Mouse (Mus musculus) frontal cortex, adult 2 months (tissue): ENCODE results near the gene Spns2. TPM values are rescaled to one million over a fixed set of nuclear protein-coding genes. Genes with fewer than 3 reads are reported as not detected.
"Not testable (repeated sequence)": the region's sequence is repeated elsewhere in the genome, so short reads cannot be mapped to it uniquely, and the experiment has no call there.

Experiments used
- DNase-seq, 2 experiments: peaks; one replicate each; pipeline ENCODE4 v3.0.0; 2022; ENCODE audit warnings: low spot score in 1 of 2; ENCODE audit errors: extremely low spot score in 1 of 2
- polyA plus RNA-seq: library from polyadenylated mRNA; depleted of rRNA; stranded (reverse); fragments of >200 nt; gene quantifications from 2 replicates; pipeline ENCODE4 v1.2.3, GENCODE M21; 2012

Spns2 gene
- polyA plus RNA-seq, 1 experiment, result 47.0 TPM

DNA sequence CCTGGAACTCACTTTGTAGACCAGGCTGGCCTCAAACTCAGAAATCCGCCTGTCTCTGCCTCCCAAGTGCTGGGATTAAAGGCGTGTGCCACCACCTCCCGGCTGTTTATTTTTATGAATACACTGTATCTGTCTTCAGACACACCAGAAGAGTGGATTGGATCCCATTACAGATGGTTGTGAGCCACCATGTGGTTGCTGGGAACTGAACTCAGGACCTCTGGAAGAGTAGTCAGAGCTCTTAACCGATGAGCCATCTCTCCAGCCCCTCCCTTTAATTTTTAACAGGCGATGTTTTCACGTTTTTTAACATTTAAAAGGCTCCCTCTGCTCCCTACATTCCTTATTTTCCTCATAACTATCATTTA lies 49.1 kb downstream of the Spns2 start:
- DNase-seq, result peak in 1 of 2 experiments; percentile 27

DNA sequence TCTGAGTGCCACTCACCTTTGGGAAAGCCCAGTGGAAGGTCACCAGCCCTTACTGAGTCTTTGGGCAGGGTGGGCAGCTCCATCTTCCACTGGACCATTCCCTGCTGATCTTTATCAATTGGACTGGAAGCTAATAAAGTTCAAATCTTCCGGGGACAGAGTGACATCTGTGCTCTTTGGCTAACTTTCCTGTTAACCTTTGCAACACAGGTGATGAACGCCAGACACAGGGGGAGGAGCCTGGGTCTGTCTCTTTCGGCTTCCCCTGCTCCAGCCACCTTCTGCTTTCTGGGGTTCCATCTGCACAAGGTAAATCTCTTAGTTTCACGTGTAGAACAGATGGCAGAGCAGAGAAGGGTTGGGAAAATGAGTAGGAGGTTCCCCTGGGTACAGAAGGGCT lies 51.3 kb downstream of the Spns2 start:
- no peak for DNase-seq

DNA sequence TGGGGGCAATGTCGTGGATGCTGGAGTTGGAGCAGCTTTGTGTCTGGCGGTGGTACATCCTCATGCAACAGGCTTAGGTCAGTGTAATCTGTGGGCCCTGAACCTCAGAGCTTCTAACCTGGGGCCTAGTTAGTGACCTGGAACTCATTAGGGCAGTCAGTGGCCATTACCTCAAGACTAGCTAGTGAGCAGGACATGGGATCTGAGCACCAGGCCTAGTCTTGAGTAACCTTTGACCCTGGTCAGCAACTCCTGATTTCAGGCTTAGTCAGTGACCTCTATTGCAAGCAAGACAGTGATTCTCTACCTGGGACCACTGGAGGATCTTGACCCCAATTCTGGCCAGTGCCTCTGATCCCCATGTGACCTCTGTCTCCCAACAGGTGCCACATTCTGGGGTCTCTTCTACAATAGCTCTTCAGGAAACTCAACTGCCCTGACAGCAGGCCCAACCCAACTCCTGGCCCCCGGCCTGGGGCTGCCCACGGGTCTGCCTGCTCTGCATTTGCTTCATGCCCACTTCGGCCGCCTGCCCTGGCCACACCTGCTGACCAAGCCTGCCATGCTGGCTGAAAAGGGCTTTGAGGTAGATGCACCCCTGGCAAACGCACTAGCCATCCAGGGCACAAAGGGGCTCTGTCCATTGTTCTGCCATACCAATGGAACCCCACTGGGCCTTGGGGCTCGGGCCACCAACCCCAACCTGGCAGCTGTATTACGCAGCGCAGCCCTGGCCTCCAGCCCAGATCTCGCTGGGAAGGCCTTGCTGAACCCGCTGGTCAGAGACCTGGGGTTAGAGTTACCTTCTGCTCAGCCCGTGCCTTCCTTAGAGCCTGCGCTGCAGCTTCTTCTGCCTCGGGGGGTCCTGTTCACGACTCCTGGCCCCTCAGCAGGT lies 52.7 kb downstream of the Spns2 start:
- DNase-seq, result peak in 1 of 2 experiments; percentile 39

DNA sequence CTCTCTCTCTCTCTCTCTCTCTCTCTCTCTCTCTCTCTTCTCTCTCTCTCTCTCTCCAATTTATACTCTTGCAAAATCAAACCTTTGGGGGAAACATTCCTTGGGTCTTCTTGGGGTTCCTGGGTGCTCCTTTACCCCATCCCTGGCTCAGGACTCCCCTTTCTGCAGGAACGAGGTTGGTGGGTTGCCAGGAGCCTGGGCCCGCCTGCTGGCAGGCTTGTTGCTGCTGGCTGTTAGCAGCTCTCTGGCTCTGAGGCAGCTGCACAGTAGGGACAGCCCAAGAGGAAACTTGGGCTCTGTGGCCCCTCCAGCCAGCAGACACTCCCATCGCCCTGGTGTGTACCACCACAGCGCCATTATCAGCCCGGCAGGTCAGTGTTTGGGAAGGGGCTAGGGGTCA lies 53.4 kb downstream of the Spns2 start:
- DNase-seq, result no peak

DNA sequence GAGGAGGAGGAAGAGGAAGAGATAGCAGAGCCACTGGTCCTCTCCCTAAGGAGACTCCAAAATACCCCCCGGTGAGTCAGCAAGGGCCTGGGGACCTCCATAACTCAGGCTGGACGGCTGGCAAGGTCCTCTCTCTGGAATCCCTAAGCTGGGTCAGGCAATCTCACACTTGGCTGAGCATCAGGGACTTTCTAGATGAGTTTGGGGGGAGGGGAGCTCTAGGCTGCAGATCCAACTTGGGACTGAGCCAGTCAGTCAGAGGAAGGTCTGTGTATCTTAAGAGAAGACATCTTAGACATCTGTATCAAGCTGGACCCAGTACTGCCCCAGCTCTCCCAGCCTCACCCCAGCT lies 54.0 kb downstream of the Spns2 start:
- DNase-seq, result no peak

DNA sequence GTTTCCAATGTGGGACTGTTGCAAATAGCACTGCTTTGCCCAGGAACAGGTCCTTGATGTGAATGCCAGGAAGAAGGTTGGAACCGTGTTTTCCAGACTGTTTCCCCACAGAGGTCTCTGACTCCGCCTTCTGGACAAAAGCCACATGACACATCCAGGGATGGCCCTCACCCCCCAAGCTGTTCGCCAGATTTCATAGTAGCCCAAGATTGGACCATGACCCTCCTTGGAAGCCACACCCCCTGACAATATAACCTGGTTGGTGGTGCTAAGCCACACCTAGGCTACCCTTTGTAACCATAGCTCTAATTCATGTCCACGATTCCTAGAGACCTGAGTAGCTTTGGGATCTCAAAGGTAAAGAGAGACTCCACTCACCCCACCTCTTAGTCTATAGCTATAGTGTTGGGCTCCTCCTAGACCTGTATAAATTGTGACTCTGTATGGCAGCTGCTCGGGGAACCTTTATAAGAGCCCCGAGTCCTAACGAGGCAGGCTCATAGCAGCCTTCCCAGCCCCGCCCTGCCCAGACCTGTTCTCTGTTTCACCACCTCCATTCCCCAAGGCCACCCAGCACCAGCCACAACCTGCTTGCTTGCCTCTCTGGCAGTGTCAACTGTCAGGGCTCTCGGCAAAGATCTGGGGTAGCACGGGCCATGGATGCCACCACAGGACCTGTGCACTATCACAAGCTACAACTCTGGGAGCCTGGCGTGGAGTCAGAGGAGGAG lies 54.6 kb downstream of the Spns2 start, which contains the start of gene Ggt6:
Gene Ggt6, plus strand, starts transcription at position 564 of the 731 bp plus-strand sequence.
- DNase-seq, result no peak

DNA sequence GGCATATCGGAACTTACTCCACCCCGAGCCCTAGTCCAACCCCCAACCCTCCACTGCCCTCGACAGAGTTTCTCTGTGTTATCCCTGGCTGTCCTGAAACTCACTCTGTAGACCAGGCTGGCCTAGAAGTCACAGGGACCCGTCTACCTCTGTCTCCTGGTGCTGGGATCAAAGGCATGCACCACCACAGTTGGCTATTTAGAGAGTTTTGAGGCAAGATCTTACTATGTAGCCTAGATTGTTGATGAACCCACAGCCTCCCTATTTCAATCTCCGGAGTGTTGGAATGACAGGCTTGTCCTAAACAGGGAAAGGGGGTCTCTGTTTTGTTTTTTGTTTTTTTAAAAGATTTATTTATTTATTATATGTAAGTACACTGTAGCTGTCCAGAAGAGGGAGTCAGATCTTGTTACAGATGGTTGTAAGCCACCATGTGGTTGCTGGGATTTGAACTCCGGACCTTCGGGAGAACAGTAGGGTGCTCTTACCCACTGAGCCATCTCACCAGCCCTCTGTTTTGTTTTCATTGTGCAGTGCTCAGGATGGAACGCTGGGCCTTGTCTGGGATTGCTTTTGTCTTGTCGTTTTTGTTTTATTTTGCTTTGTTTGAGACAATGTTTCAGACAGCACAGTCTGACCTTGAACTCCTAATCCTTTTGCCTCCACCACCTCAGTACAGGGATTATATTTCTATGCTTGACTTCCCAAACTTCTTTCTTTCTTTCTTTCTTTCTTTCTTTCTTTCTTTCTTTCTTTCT lies 59.2 kb downstream of the Spns2 start:
- not testable (repeated sequence) for DNase-seq

DNA sequence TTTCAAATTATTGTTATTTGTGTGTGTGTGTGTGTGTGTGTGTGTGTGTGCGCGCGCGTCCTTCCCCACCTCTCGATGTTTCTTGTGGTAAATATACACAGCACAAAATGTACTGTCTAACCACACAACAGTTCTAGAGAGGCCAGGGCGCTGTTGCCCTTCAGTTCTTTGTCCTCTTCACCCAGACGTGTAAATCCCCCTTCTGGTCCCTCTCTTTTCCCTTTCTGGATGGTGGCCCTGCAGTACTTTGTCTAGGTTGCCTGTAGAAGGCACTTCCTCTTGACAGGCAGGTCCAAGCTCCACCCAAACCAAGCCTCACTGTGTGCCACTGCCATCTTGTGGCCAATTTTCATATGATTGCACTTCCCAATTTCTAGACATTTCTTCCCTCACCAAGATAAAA lies 60.4 kb downstream of the Spns2 start:
- peak; percentile 49 to 90 for DNase-seq

DNA sequence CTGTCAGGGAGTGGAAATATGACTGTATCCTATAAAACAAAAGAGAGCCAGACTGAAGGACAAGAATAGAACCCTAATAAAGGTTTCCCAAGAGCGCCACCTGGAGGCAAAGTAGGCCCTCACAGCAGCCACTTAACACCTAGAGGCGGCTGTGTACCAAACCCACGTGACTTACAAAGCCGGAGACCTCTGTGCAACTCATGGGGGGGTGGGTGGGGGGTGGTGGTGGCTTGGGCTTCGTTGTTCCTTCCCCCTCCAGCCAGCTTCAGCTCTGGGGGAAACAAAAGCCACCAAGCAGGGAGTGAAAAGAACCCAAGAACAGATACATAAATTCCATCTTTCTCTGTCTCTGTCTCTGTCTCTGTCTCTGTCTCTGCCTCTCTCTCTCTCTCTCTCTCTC lies 61.0 kb downstream of the Spns2 start:
- DNase-seq, result peak in 1 of 2 experiments; percentile 85

DNA sequence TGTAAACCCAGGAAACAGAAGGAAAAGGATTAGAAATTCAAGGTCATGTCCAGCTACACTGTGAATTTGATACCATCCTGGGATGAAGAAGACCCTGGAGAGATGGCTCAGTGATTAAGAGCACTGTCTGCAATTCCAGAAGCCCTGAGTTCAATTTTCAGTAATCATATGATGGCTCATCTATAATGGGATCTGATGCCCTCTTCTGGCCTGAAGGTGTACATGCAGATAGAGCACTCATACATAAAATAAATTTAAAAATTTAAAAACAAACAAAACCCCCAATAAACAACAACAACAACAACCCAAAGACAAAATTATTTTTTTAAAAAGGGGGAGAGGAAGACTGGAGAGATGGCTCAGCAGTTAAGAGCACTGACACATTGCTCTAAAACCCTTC lies 62.8 kb downstream of the Spns2 start:
- DNase-seq, result no peak

DNA sequence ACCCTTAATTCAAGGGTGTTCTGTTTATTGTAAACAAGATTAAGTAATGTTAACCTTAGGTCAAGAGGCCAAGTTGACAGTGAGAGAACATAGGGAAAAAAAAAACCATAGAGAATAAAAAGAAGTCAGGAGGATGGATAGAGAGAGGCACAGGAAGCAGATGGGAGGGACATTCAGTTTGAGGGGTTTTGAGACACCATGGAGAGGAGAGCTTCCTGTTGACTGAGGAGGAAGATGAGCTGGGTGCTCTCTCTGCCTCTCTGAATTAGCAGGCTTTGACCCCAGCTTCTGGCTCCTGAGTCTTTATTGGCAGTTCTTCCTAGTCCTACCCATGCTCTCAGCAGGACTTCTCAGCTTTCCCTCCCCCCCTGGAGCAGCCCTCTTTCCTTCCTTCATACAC lies 64.5 kb downstream of the Spns2 start:
- DNase-seq, result no peak

DNA sequence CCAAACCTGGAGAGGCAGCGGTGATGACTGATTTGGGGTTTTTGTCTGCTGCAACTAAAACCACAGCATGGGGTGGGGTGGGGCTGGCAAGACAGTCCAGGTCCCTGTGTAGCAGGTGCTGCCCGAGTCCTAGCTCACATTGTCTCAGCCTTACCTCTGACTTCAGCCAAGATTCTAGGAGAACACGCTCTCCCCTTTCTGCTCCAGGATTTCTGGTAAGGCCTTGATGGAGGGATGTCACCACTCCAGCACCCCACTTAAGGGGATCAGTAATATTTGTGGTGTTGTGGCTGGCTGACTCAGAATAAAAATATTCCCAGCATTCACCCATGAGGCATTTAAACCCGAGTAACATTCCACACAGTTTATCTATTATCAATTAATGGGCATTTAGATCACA lies 66.0 kb downstream of the Spns2 start:
- no peak for DNase-seq

DNA sequence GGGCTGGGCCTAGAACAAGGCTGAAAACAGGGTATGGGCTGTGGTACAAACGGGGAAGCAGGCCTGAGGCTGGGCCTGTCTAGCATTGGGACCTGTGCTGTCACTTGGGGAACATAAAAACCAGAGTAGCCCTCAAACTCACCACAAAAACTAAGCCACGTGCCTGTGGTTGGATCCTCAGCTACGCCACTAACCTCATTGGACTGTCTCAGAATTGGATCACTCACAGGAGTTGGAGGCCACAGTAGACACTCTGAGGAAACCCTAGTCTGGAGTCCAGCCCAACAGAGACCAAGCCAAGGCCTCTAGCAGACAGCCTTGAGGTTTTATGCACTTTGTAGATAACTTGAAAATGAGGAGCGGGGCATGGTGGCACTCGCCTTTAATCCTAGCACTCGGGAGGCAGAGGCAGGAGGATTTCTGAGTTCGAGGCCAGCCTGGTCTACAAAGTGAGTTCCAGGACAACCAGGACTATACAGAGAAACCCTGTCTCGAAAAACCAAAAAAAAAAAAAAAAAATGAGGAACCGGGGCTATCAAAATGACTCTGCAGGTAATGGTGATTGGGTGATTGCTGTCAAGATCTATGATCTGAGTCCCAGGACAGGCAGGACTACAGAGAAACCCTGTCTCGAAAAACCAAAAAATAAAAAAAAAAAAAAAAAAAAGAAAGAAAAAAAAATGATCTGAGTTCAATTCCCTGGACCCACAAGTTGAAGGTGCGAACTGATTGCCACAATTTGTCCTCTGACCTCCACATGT lies 68.0 kb downstream of the Spns2 start:
- DNase-seq, result no peak

DNA sequence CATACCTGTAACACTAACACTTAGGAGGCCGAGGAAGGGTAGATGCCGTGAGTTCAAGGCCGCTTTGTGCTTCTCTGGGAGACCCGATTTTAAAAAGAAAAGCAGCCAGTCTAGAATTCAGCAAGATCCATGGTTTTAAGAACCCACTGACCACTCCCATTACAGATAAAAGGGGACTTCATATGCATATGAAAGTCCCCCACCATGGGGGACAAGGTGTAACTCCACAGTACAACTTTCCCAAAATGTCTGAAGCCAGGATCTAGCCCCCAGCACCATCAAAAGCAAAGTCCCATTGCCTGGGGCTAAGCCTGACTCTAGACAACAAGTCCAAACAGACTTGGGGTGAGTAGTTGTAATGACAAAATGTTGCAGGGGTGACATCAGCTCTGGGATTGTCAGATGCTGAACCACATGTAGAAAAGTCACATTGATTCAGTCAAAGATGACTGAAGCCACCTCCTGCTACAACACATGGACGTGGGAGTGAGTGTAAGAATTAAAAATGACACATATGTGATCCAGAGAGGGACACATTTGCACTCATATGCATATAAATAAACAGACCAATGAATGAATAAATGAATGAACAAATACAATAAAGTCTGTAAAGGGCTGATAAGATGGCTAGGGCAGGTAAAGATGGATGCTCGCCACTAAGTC lies 69.1 kb downstream of the Spns2 start:
- no peak for DNase-seq

DNA sequence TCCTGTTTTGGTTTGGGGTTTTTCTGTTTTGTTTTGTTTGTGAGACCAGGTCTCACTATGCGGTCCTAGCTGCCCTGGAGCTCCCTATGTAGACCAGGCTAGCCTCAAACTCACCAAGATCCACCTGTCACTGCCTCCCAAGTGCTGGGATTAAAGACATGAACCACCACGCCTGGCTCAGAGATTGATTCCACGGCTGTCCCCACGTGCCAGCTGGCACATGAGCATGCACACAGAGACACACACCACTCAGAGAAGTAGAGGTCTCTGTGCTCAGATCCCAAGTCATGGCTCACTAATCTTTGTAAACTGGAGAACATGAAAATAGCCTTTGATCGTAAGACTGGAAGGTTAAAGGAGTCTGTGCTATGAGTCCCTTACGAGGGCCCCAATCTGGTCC lies 70.7 kb downstream of the Spns2 start:
- DNase-seq, result no peak

DNA sequence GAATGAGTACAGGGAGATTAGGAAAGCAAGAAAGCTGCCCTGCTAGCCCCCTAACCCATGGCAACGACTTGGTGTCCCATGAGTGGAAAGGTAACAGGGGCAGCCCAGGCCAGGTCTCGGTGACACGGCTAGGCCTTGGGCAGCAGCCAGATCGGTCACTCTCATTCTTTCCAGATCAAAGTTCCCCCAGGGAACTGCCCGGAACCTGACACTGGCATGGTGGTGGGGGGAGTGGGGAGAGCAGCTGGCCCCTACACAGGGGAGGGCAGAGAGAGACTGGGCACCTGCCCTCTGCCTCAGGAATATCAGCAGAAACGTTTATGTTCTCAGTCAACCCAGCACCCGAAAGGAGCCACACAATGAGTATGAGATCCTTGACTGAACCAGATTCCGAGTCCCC lies 71.5 kb downstream of the Spns2 start:
- no peak for DNase-seq

DNA sequence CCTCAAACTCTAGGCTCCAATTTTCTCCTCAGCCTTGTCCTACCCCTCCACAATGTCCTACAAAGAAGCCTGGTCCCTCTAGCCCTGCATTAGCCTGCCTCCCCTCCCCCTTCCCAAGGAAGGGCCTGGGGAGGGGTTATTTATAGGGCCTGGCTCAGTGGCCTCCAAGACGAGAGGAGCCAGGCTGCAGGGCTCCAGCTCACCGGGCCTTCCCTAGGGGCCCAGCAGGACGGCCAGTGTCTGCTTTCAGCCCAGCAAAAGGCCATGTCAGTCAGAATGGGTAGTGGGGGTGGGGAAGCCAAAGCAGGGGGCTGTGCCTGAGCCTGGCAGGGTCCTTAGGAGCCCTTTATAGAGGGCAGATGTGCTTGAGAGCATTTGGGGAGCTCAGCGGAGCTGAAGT lies 72.3 kb downstream of the Spns2 start:
- no peak for DNase-seq

DNA sequence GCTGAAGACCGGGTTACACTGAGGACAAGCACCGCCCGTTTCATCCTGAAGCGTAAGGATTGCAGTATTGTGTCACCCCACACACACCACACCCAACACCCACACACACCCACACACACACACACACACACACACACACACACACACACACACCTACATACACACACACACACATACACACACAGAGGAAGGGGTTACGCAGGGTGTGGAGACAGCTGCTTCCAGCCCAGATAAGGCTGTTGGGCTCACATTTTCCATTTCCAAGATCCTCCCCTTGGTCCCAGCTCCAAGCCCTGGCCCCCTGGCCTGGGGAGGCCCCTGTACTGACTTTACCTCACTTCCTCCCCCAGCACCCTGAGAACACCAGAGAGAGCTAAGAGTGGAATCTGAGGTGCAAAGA lies 73.0 kb downstream of the Spns2 start:
- no peak for DNase-seq

DNA sequence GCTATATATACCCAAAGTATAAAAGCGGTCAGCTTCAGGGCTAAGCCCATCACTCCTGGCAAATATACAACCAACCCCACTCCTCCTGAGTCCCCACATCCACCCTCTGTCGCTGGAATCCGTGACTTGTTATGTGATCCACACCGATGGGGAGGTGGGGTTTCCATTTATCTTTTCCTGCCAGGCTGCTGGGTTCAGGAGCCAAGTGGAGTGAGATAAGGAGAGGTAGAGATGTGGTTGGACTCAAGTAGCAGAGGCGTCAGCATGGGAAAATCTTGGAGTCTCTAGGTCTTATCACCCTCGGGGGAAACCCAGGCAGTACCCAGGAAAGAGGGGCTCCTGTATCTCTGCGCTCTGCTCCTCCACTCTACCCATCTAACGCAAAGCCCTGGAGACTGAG lies 74.5 kb downstream of the Spns2 start:
- no peak for DNase-seq

DNA sequence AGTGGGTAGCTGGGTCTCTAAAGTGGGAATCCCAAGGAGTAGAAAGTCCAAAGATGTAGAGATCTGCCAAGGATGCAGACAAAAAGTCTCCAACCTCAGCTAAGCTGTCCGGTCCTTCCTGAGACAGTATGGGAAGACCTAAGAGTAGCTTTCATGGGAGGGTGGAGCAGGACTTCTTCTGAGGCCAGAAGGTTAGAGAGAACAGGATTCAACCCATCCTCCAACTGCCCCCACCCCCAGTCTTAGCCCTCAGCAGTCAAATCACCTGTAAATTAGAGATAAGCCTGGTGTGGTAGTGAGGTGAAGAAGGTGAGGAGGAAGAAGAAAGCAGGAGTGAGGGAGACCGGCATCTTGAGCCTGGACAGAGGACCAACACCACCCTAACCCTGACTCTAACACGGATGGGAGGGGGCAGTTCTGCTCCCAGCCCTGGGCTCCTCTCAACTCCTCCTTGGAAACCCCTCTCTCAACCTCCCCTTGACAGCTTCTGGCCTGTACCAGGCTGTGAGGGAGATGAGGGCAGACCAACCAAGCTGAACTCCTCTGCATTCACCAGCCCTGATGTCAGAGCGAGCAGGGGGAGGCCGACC lies 76.0 kb downstream of the Spns2 start:
- DNase-seq, result no peak
